Mouse (Mus musculus) adrenal gland, postnatal 14 days (tissue): Measurements from ENCODE around the gene Ube2e2. TPM values are rescaled to one million over a fixed set of nuclear protein-coding genes. Genes with fewer than 3 reads are reported as not detected.
"Not testable (repeated sequence)": the region's sequence is repeated elsewhere in the genome, so short reads cannot be mapped to it uniquely, and the experiment has no call there.

ENCODE experiments used
- DNase-seq: peaks from one replicate; pipeline ENCODE4 v3.0.0; 2021; ENCODE audit warnings: mixed read lengths
- total RNA-seq: library from RNA; stranded (reverse); gene quantifications from 2 replicates; pipeline ENCODE4 v1.2.3, GENCODE M21; 2021

Gene Ube2e2
- total RNA-seq, 1 experiment from 2014 or later, result 42.1 TPM

DNA sequence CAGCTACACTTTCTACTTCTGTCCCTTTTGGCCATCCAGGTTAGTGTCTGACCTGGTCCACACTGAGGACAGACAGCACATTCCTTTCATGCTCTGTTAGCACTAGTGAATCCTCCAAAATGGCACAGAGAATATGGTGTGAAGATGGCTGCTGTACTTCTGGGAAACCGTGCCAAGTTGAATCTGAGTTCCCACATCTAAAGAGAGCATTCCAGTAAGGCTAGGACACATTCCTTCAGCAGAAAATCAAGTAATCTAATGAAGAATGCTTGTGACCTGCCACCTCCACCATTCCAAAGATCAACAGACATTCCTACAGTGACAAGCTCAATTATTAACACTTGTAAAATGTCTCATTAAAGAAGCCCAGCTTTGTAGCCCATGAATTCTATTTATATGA is 265.9 kb downstream of the Ube2e2 start:
- DNase-seq, result no peak

DNA sequence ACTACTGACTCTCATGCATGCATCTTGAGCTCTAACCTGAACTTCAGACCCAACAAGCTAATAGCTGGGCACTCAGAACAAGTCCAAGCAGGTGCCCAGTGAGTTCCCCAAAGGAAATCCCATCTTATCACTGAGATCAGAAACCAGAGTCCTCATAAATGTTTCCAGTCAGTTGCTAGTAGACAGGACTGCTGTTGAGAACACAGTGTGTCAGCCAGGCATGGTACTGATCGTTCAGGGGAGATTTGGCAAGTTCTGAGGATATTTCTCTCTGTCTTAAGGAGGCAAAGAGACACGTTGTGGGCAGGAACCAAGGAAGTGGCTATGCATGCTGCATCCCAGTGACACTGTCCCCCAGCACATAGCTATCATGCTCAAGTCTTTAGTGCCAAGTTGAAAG is 275.5 kb downstream of the Ube2e2 start:
- no peak for DNase-seq

DNA sequence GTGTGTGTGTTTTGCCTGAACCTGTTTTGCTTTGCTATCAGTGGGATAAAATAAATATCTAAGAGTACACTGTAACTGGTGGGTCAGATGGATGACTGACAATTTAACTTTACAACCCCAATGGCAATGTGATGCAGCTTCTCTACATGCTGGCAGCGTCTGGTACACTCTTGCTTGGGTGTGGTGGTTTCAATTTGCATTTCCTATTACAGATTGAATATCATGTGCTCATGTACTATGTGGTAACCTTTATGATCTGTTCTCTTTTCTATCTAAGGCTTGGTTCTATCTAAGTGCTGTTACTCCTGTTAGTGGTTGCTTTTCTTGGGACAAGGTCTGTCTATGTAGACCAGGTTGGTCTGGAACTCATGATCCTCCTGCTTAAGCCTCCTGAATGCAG is 292.1 kb downstream of the Ube2e2 start:
- no peak for DNase-seq

DNA sequence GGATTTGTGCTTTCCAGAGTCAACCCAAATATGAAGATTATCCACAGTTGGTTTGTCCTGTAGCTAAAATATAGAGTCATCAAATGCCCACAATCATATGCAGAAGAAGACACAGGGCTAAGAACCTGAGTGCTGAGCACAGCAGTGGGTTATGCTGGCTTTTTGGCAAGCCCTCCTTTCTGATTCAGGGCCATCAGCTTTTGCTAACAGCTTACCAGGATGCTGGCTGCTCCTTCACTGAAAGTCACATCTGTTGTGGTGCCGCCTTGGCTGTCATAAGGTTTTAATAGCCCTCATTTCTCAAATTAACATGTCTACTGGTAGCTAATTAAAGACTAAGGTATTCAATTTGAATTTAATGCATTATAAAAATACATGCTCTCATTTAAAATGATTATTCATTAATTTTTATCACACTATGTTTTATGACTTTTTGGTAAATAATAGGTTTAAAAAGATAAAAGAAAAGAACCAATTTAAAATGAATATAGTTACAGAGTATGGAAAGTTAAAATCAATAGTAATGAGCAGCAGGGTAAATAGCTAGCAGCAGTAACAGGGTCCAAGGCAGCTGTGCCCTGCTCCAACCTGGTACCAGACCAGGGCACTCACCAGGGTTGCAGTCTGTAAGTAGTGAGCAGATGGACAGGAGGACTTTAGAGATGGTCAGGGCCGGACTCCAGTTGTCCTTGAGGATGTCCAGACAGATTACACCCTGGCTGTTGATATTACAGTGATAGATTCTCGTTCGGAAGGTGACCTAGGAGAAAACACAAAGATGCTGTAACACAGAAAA is 307.6 kb downstream of the Ube2e2 start:
- DNase-seq, result no peak

GRCm38 (mm10) chr14:18581735-18582134 is 312.3 kb downstream of the Ube2e2 start:
- no peak for DNase-seq

GRCm38 (mm10) chr14:18574756-18575155 is 319.3 kb downstream of the Ube2e2 start:
- no peak for DNase-seq

DNA sequence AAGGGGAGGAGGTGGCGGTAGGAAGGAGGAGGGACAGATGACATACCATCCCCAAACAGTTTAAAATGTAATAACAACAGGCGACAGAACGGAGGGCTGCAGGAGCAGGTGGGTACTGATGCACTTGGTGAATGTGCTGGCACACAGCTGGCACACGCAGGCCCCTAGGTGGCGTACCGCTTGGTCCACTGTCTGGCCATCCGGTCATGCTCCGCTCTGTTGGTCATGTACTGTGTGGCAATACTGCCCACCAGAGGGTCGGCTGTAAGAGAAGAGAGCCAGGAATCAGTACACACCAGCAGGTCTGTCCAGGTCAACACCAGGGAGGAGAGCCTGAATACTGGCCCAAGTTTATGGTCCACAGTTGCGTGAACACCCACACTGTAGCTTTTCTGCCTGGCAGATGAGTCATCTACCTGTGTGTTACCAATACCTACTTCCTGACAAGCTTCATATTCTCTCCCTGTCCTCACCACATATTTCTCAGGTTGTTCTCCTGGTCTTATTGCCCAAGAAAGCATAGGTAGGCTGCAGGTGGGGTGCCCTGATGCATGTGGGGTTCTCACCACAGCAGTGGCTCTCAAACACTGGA is 319.8 kb downstream of the Ube2e2 start:
- DNase-seq, result no peak

GRCm38 (mm10) chr14:18573286-18573956 is 320.6 kb downstream of the Ube2e2 start:
- no peak for DNase-seq

DNA sequence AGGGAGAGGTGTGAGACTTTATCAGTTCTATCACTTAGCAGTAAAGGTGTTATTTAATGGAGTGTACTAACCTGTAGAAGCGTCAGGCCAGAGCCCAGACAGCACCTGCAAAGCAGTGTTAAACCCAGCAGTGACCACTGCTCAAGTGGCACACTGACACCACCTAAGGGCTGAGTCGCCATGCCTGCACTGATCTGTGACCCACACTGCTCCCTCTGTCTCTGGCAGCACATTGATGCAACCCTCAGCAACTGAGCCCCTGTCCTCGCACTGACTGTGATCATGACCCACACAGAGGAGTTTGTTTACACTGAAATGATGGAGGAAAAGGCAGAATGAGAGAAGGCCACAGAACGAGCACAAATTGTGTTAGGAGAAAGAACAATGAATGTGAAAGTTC is 321.2 kb downstream of the Ube2e2 start:
- no peak for DNase-seq

GRCm38 (mm10) chr14:18569615-18570014 is 324.5 kb downstream of the Ube2e2 start:
- no peak for DNase-seq

- DNase-seq, result not testable (repeated sequence)
These were observed 329.1 kb downstream of the Ube2e2 start for GRCm38 (mm10) chr14:18564999-18565398.

DNA sequence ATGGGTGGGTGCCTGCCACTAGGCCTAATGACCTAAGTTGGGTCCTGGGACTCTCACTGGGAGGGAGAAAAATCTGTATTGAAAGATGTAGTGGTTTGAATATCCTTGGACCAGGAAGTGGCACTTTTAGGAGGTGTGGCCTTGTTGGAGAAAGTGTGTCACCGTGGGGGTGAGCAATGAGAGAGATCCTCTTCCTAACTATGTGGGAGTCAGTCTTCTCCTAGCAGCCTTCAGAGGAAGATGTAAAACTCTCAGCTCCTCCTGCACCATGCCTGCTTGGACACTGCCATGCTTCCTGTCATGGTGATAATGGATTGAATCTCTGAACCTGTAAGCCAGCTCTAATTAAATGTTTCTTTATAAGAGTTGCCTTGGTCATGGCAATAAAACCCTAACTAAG is 338.8 kb downstream of the Ube2e2 start:
- DNase-seq, result no peak

- DNase-seq, result no peak
These were observed 339.5 kb downstream of the Ube2e2 start for GRCm38 (mm10) chr14:18554627-18554988.

GRCm38 (mm10) chr14:18553987-18554626 is 340.0 kb downstream of the Ube2e2 start:
- no peak for DNase-seq

GRCm38 (mm10) chr14:18547541-18547940 is 346.5 kb downstream of the Ube2e2 start:
- no peak for DNase-seq

- DNase-seq, result not testable (repeated sequence)
These were observed 355.0 kb downstream of the Ube2e2 start for GRCm38 (mm10) chr14:18539092-18539491.

- no peak for DNase-seq
These were observed 363.2 kb downstream of the Ube2e2 start for GRCm38 (mm10) chr14:18530899-18531298.

- no peak for DNase-seq
These were observed 363.6 kb downstream of the Ube2e2 start for GRCm38 (mm10) chr14:18530496-18530895.
